Mouse (Mus musculus) liver, embryonic 14.5 days (tissue): ENCODE data around the gene Cadm2.

Experiments used
- CTCF ChIP-seq: IDR thresholded peaks from 2 replicates; pipeline ENCODE4 v1.5.1; 2016; ENCODE audit warnings: antibody characterized with exemption, low read depth, control low read depth
- EP300 ChIP-seq: IDR thresholded peaks from 2 replicates; pipeline ENCODE4 v1.6.1; 2016; ENCODE audit warnings: antibody characterized with exemption, low read depth

DNA sequence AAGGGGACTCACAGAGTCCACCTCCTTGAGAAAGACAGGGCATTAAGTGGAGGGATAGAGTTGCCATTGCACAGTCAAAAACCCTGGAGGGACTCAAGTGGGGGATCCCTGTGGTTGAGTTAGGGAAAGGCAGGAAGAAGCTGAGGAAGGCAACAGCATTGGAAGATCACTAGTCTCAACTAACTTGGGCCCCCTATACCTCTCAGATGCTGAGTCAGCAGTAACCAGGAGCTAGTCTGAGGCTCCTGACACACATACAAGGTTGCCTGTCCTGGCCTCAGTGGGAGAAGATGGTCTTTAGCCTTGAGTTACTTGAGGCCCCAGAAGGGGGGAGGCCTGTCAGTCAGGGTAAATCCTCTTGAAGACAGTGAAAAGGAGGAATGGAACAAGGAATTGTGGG is 417.4 kb downstream of the Cadm2 start:
- TF ChIP-seq CTCF, result no peak
- TF ChIP-seq EP300, result no peak
